Mouse (Mus musculus) kidney, adult 8-10 months (tissue): ENCODE data around the gene Myo1h.

ENCODE experiments used
- DNase-seq, 2 experiments: peaks; one replicate each; pipeline ENCODE4 v3.0.0; 2022

Gene Myo1h

GRCm38 (mm10) chr5:114360968-114361367 lies 72.0 kb downstream of the Myo1h start:
- no peak for DNase-seq

- DNase-seq: no peak
These were observed 76.2 kb downstream of the Myo1h start for GRCm38 (mm10) chr5:114365043-114365752.

- no peak for DNase-seq
These were observed 79.2 kb downstream of the Myo1h start for GRCm38 (mm10) chr5:114368121-114368520.

- DNase-seq: no peak
These were observed 80.0 kb downstream of the Myo1h start for GRCm38 (mm10) chr5:114368803-114369496.

- DNase-seq: no peak
These were observed 81.0 kb downstream of the Myo1h start for GRCm38 (mm10) chr5:114369921-114370320.

- peak; percentile 73 to 78 for DNase-seq
These were observed 81.4 kb downstream of the Myo1h start for GRCm38 (mm10) chr5:114370371-114370776.

- no peak for DNase-seq
These were observed 82.4 kb downstream of the Myo1h start for GRCm38 (mm10) chr5:114371331-114371730.

GRCm38 (mm10) chr5:114371731-114372473 lies 82.9 kb downstream of the Myo1h start:
- no peak for DNase-seq

- DNase-seq: no peak
These were observed 83.6 kb downstream of the Myo1h start for GRCm38 (mm10) chr5:114372565-114372964.

GRCm38 (mm10) chr5:114373174-114373573 lies 84.2 kb downstream of the Myo1h start:
- peak; percentile 39 to 52 for DNase-seq

- no peak for DNase-seq
These were observed 84.6 kb downstream of the Myo1h start for GRCm38 (mm10) chr5:114373581-114373980.

GRCm38 (mm10) chr5:114374409-114375213 lies 85.6 kb downstream of the Myo1h start:
- peak in 1 of 2 experiments; percentile 50 for DNase-seq

- peak in 1 of 2 experiments; percentile 24 for DNase-seq
These were observed 89.4 kb downstream of the Myo1h start for GRCm38 (mm10) chr5:114378177-114378920.

GRCm38 (mm10) chr5:114378936-114379335 lies 90.0 kb downstream of the Myo1h start:
- DNase-seq: no peak

GRCm38 (mm10) chr5:114379763-114380162 lies 90.8 kb downstream of the Myo1h start:
- DNase-seq: no peak

- peak; percentile 79 to 81 for DNase-seq
These were observed 91.4 kb downstream of the Myo1h start, which contains the start of the genes Kctd10 and Ube3b for GRCm38 (mm10) chr5:114380209-114381012. Gene Kctd10 (minus strand): TSS chr5:114380508. Gene Ube3b (plus strand): TSS chr5:114380607.

- no peak for DNase-seq
These were observed 92.0 kb downstream of the Myo1h start for GRCm38 (mm10) chr5:114381013-114381351.

- DNase-seq: peak in 1 of 2 experiments; percentile 55
These were observed 94.4 kb downstream of the Myo1h start for GRCm38 (mm10) chr5:114383184-114383904.

GRCm38 (mm10) chr5:114384448-114384847 lies 95.5 kb downstream of the Myo1h start:
- no peak for DNase-seq

GRCm38 (mm10) chr5:114393169-114393568 lies 104.2 kb downstream of the Myo1h start:
- no peak for DNase-seq
